Mouse (Mus musculus) olfactory bulb, adult 2 months (tissue): ENCODE data around the gene Fam120a.

Experiments
- CTCF ChIP-seq: fragments of 200-500 bp; IDR thresholded peaks from 2 replicates; pipeline ENCODE4 v1.5.1; 2012; ENCODE audit warnings: low read depth, mild to moderate bottlenecking, low read length, moderate library complexity; ENCODE audit not compliant: insufficient read depth
- POLR2A ChIP-seq: fragments of 200-500 bp; IDR thresholded peaks from 2 replicates; pipeline ENCODE4 v1.6.1; 2012; ENCODE audit warnings: mild to moderate bottlenecking, low read depth, low read length, moderate library complexity; ENCODE audit not compliant: insufficient read depth

DNA sequence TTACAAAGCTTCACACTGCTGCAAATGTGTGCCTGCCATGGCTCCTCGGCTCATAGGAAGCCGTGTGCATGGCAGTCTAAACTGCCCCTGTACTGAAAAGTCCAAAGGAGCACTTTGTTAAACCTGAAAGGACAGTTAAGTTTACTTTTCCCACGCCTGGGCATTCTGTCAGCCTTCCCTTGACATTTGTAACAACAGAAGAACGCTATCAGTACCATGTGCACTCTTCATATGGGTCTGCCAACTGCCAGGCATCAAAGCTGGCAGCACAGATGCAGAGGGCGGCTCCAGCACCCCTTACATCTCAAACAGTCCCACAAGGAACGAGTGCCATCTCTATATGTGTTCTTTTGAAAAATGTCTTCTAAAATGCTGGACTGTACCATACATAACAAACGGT is 56.4 kb downstream of the Fam120a start:
- TF ChIP-seq CTCF (no peak), POLR2A (no peak)
